Mouse (Mus musculus) CD4-positive, CD25-positive, alpha-beta regulatory T cell, adult 4 months (primary cell): ENCODE measurements around the gene Zbtb38. TPM values are rescaled to one million over a fixed set of nuclear protein-coding genes. Genes with fewer than 3 reads are reported as not detected.
"Not testable (repeated sequence)": the region's sequence is repeated elsewhere in the genome, so short reads cannot be mapped to it uniquely, and the experiment has no call there.

Experiments used
- ATAC-seq: one replicate; pipeline ENCODE4 v1.8.0; 2017
- polyA plus RNA-seq, 2 experiments: library from polyadenylated mRNA; unstranded; fragments of 100-300 nt; shearing (Covaris generic); gene quantifications; one replicate each; pipeline ENCODE4 v1.2.1; 2017

Gene Zbtb38
- polyA plus RNA-seq, 2 experiments from 2014 or later = 80.3 to 85.0 TPM

DNA sequence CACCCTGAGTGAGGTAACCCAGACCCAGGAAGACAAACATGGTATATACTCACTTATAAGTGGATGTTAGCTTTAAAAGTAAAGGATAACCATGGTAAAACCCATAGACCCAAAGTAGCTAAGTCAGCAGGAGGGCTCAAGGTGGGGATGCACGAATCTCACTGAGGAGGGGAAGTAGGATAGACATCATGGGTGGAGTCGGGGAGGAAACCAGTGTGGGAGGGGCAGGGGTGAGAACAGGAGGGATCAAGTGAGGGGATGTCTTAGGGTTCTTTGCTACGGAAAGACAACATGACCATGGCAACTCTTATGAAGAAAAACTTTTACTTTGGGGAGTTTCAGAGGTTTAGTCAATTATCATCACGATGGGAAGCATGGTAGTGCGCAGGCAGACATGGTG, 74.0 kb downstream of the Zbtb38 start:
- no peak for ATAC-seq

DNA sequence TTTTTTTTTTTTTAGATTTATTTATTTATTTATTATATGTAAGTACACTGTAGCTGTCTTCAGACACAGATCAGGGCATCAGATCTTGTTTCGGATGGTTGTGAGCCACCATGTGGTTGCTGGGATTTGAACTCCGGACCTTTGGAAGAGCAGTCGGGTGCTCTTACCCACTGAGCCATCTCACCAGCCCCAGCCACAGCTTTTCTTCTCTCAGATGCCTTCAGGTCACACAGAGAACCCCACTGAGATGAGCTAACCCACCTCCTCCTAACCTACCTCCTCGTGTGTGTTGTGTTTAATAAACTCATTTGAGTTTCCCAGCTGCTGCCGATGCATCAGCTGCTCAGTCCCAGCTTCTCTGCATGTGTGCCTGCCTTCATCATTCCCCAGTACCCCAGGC, 74.9 kb downstream of the Zbtb38 start:
- ATAC-seq = not testable (repeated sequence)

DNA sequence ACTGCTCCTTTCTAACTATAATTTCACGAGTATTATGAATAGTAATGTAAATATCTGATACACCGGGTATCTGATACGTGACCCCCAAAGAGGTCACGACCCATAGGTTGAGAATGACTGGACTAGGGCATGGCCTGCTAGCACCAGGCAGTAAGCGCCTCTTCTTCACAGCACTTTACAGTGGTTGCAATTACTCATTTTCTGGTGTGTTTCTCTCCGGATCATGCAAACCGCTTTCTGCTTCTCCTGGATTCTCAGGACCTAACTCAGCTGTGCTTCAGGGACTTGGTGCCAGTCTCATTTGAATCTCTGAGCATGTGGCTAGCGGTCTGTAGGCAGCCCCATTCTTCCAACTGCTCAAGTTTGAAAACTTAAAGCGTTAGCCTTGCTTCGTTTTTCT, 76.0 kb downstream of the Zbtb38 start:
- ATAC-seq = no peak

DNA sequence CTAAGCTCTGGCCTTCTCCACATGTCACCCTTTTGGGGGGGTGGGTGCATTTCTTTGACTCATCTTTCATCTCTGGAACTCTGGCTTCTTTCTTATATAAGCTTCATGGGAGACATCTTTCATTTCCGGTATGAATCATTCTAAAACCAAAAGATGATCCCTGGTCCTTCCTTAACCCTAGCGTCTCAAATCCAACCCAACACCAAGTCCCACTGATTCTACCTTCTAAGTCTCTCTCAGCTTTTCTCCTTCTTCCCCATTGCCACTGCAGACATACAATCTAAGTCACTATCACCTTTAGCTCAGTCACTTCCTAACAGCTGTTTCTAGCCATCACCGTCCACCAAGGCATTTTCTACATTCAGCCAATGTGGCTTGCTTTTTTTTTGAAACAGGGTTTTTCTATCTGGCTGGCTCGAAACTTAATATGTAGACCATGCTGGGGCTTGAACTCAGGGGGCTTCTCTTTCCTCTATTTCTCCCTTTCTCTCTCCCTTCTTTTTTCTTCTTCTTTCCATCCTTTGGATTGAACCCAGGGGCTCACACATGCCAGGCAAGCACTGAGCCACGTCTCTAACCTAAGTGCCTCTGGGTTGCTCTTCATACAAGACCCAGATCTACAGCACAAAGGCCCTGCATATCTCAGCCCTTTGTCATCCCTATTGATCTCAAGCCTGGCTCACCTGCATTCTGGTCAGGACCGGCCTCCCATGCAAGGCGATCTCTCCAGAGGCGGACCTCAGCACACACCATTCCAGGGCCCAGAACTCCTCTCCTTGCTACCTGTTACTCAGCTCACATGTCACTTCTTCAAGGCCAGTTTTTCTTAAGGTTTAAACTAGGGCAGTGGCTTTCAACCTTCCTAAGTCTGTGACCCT, 76.6 kb downstream of the Zbtb38 start:
- ATAC-seq = peak; percentile 63

DNA sequence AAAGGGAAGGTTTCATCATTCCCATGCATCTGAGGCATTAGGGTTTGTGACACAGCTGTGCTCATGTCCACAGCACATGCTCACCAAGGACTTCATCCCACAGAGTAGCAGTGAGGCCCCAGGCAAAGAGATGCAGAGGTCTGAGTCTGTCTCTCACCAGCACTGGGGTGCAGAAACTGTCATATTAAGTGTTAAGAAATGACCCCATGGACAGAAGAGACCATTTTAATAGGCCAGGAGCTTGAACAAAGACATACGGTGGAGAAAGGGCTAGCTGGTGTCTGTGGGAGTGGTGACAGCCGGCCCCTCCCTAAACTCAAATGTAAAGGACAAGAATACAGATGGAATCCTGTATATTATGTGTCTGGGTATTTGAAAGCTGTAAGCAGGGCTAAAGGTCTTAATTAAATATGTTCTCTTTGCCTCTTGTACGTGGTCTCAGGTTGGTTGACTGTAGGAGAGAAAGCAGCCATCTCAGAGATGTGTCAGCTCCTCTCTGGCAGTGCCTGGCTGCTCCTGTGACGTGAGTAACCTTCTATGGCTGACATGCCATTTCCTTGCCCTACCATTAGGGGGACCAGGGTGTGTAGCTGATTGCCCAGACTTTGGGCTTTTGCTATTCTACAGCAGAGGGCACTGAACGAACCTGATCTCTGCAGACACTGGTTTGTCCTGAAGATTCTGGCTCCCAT, 77.4 kb downstream of the Zbtb38 start:
- ATAC-seq = peak; percentile 98

DNA sequence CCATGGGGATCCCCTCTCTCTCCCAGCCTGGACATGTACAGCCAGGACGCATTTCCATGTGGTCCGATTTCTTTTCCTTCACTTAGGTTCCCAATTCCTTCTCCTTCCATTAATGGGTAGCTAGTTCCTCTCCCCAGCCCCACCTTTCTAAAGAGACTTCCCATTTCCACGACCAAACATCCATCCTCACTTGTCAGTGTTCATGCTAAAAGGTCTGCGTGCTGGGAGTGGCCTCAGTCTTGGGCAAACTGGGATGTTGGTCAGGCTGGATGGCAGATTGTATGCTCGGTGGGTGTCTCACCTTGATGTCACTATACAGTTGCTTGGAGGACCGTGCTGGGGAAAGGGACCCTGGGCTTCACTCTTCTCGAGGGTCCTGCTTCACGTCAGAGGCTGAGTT, 78.3 kb downstream of the Zbtb38 start:
- no peak for ATAC-seq

DNA sequence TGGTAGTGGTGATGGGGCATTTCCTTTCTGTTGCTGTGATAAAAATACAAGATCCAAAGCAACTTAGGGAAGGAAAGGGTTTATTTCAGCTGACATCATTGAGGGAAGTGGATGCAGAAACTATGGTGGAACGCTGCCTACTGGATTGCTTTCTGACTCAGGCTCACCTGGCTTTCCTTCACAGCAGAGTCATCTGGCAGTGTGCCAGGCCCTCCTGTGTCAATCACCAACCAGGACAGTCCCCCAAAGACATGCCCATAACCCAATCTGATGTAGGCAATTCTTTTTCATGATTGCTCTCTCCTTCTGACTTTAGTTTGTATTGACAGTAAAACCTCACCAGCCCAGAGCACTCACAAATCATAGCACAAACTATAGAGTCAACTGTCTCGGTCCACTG, 80.2 kb downstream of the Zbtb38 start:
- ATAC-seq = no peak

DNA sequence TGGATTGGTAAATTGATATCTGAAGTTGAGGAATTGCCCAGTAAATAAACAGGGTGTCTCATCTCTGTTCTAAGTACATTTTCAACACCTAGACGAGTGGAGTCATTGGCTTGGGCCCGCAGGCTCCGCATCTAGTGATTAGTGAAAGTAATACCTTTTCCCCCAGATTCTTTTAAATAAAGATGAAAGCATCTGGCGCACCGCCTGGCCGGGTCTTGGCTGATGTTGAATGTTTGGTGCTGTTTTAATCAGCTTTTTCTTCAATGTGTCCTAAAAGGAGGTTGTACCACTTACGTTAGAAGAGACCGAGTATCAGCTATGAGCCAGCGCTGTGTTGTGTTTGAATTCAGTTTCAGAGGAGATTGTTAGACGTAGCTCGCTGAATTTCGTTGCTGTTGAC, 81.4 kb downstream of the Zbtb38 start:
- no peak for ATAC-seq

DNA sequence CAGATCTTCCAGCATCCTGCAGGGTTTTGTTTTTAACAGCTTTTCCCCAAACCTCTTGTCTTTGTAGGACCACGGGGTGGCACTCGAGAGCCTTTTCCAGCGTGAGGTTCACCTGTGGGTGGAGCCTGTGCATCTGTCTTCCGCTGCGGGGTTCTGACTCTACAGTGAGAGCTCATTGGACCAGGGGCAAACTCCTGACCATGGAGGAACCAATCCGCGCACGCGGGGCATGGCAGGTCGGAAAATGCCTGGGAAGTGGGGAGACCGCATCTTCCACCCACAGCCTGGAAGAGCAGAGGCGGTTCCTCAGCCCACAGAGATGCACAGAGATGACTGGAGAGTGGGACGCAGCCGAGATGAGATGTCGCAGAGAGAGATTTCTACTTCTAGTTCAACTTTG, 82.8 kb downstream of the Zbtb38 start:
- peak; percentile 100 for ATAC-seq

DNA sequence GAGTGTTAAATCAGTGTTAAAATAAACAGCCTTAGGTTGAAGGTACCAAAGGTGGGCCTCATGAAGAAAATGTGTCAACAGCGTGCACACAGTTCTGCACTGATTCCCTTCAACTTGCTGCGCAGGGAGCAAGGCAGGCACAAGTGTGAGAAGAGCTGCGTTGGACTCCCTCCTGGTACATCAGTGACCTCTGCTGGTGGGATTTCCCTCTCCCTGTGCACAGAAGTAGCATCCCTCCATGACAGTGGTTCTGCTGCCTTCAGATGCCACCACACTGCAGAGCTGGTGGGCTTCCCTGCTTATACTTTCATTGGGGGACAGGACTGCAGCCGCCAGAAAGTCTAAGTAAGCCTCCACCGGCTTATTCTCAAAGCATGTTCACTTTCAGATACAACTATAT, 84.0 kb downstream of the Zbtb38 start:
- ATAC-seq = no peak

DNA sequence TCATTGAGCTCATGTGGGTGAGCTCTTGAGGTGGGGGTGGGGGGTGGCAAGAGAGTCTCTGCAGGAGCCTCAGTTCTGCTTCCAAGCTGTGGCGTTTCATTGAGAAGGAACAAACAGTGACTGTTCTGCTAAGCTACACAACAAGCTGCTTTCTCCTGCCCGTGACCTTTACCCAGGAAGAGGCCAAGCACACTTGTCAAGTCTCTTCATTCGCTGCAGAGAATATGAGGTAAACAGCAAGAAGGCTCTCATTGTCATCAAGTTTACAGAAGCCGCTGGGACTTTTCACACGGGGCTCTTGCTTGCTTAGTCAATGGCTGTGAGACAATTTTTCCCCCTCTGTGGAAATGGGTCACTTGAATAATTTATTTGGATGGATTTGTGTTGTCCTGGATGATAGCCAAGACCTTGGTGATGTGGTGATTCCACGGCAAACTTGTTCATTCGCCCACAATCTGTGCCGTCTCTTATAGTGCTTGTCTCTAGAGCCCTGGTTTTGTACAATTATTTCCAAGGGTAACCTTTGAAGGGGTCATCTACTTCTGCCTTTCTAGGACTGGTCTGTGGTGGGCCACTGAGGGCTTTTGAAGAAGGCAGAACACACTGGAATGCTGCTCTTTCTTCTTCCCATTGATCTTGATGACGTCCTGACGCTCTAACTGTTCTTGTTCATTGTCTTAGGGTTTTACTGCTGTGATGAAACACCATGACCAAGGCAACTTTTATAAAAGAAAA, 92.0 kb downstream of the Zbtb38 start:
- peak; percentile 83 for ATAC-seq

DNA sequence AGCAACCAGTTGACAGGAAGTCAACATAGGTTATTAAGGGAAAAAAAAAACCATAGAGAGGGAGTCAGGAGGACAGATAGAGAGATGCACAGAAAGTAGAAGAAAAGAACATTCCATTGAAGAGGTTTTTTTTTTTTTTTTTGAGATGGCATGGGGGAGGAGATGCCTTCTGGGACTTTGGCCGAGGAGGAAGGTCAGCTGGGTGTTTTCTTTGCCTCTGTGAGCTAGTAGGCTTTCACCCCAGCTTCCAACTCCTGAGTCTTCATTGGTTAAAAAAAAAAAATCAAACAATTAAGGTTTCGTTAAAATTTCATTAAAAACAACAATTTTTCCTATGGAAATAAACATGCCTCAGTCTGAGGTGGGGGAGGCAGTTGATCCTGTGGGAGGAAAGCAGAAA, 92.8 kb downstream of the Zbtb38 start:
- no peak for ATAC-seq

DNA sequence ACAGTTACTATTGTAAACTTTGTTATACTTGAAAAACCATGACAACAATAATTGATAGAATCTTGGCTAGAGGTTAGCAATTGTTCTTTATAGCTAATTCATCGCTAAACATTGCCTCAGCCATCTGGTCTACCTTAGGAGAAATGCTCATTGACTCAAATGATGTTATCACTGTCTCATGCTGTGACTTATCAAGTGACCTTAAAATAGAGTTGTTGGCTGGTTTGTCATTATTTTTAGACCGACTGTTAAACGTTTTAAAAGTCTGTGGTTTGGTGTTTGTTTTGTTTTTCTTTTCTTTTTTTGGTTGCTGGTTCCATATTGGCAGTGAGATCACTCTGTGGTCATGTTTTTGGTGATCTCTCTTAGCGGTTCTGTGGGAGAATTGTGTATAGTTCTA, 99.1 kb downstream of the Zbtb38 start:
- no peak for ATAC-seq

DNA sequence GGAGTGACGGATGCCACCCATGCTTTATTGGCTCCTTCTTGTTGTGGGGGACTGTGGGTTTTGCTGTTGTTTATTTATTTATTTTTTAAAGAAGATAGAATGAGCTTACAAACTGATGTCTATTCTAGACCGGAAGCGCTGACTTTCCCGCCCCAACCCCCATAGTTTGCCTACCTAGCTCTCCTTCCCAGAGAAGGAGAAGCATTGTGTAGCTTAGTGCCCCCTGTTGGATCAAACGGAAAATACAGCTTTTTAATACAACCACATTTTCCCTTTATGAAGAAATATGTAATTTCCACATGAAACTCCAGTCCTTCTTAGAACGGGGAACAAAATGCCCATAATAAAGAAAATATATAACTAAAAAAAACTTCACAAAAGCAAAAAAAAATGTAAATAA, 99.9 kb downstream of the Zbtb38 start:
- ATAC-seq = peak; percentile 40

DNA sequence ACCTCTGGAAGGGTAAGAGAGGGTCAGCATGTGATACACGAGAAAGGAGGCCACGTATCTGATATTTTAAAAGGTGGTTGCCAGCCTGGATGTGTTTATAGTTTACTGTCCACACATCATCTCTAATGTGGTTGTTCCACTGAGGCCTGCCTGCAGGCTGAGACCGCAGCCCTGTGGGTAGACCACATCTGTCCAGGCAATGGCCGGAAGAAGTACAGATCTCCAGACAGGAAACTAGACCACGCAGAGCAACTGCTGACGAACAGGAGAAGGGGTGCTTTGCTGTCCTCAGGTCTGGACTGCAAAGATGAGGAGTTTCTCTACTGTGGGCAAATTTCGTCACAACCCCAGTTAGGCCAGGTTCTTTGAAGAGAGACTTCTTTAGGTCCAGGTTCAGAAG, 101.8 kb downstream of the Zbtb38 start:
- ATAC-seq = no peak

DNA sequence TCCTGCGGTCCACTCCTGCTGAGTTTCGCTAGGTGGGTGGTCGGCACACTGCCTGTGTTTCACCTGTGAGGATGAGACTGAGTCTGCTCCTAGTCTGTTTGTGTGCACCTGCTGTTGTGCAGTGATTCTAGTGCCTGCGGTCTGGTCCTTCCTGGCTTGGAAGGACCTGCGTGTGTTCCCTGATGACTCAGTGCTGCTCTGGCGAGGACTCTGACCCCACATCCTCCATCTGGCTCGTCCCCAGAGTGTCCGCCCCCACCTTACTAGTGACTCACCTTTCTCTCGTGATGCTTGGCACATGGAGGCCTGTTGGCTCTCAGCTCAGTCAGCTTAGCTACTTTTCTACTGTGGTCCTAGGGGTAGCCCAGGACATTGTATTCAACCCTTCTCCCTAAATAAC, 102.7 kb downstream of the Zbtb38 start:
- ATAC-seq = peak; percentile 74

DNA sequence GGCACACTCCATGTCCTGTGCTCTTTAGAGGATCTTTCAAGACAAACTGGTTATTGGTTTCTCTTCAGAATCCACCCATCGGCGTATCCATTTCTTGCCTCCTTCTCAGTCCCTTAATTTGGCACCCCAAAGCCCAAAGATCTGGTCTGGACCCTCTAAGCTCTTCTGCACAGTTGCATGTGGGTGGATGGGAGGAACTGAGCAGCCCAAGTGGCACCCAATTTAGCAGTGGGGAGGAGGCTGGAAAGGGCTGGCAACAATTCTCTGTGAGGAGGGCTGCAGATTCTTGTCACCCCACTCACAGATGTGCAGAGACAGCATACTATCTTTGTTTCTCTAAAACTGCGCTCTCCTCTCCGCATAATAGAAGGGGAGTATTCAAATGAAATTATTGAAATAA, 103.3 kb downstream of the Zbtb38 start:
- no peak for ATAC-seq

DNA sequence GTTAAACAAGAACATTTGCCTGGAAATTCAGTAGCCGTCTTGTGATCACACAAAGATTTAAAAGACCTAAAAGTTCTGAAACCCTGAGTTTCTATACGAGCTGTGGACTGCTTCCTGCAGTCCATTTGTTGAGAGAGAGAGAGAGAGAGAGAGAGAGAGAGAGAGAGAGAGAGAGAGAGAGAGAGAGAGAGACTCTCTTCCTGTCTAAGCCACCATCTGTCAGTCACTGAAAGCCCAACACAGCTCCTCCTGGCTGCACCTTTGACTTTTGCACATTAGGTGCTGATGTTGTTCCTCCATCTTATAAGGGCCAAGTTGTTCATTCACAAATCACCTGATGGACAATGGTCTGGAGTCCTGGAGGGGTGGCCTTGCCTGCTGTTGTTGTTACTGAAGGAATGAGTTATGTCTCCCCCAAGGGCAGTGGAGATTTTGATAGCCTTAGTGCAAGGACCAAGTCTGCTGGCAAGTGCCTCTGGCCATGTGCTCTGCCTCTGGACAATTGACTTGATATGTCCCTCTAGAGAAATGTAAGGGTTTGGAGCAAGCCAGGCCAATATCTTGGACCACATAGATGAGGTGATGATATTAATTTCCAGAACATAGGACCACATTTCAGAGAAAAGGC, 105.8 kb downstream of the Zbtb38 start:
- peak; percentile 78 for ATAC-seq

DNA sequence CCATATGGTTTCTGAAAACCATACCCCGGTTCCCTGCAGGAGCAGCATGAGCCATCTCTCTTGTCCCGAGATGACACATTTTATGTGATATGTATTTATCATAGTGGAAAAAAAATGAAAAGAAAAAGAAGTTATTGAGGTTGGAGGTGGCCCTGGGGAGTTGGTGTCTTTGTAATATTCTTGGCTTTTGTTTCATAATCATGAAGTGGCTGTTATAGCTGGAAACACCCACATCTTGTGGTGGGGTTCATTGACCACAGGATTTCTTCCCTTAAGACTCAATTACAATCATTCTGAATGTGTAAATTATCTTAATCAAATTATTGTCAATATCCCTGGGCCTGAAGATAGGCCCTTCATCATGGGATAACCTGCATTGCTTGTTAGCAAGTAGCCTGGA, 107.8 kb downstream of the Zbtb38 start:
- no peak for ATAC-seq

DNA sequence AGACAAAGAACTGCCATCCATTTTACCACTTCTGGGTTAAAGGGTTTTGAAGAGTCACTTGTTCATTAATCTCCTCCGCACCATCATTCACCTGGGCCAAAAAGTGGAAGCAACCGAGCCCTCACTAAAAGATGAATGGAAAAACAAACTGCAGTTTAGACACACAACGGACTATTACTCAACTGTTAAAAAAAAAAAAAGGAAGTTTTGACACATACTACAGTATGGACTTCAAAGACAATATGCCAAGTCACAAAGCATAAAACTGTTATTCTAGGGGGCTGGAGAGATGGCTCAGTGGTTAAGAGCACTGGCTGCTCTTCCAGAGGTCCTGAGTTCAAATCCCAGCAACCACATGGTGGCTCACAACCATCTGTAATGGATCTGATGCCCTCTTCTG, 108.6 kb downstream of the Zbtb38 start:
- ATAC-seq = not testable (repeated sequence)

DNA sequence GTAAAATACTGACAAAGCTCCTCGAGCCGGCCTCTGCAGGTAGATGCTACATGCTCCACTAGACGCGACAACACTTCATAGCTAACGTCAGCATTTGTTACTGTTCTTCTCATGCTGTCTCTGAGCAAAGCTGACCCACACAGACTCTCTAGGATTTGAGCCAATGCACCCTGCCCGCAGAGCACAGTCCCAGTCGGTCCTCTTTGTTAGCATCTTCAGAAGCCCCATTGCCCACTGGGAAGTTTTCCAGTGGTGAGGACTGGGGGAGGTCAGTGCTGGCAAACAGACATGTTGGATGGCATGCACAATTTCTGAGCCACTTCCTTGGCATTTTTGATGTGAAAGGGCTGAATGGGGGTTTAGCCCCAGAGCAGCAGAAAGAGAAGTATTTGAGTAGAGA, 113.2 kb downstream of the Zbtb38 start:
- no peak for ATAC-seq

DNA sequence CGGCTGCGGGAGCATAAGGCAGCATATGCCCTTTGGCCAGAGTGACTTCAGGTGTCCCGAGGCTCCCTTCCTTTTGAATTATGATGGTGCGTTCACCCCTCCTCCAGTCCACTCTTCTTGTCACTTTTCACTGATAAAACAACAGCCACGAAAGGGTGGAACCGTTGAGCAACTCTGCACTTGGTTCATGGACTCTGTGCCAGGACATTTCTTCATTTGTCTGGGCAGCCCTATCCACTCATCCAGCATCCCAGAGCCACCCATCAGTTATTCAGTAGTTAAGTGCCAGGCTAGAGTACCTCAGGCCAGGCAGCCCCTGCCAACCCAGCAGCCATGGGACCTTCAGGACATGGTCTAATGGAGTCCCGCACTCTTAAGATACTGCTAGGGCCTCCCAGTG, 114.1 kb downstream of the Zbtb38 start:
- no peak for ATAC-seq

DNA sequence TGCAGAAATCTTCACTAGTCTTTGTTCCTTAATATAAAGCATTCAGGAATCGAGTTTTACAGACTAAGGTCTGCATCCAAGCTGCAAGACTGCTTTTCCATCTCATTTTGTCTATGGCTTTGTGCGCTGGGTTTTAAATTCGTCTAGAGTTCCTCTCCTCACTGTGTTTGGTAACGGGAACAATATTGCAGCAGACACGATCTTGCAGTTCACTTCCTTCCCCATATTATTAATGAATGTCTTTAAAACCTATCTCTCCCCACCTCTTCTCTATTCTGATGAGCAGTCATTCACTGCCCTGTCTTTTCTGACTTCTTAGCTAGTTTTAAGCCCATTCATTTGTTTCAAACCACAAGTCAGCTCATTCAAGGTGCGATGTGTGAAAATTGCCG, 115.5 kb downstream of the Zbtb38 start:
- no peak for ATAC-seq
